Mouse (Mus musculus) G1E (cell line): ENCODE data around the gene Esyt2. TPM values are rescaled to one million over a fixed set of nuclear protein-coding genes. Genes with fewer than 3 reads are reported as not detected.
"Not testable (repeated sequence)": the region's sequence is repeated elsewhere in the genome, so short reads cannot be mapped to it uniquely, and the experiment has no call there.

Experiments used
- ATAC-seq: 2 replicates; pipeline ENCODE4 v1.8.0; 2016; ENCODE audit warnings: mild to moderate bottlenecking; ENCODE audit not compliant: insufficient number of reproducible peaks, poor library complexity, low FRiP score, severe bottlenecking; ENCODE audit errors: extremely low read depth
- DNase-seq: peaks from one replicate; pipeline ENCODE4 v3.0.0; 2012; ENCODE audit warnings: low spot score
- H3K27me3 ChIP-seq: 2 replicates; pipeline ENCODE4 v1.6.1; 2012; ENCODE audit warnings: mild to moderate bottlenecking, low read length, inconsistent platforms; ENCODE audit not compliant: insufficient read depth
- H3K36me3 ChIP-seq: replicated peaks from 2 replicates; pipeline ENCODE3; 2012; ENCODE audit warnings: mild to moderate bottlenecking, inconsistent platforms
- H3K4me1 ChIP-seq: 2 replicates; pipeline ENCODE4 v1.6.1; 2012; ENCODE audit warnings: low read depth, low read length, inconsistent platforms, mixed read lengths; ENCODE audit not compliant: insufficient read depth
- H3K4me3 ChIP-seq: 2 replicates; pipeline ENCODE4 v1.5.1; 2012; ENCODE audit warnings: low read depth, mild to moderate bottlenecking, inconsistent platforms, low read length, moderate library complexity, mixed read lengths
- H3K9me3 ChIP-seq: replicated peaks from 2 replicates; pipeline ENCODE4 v1.6.1; 2012; ENCODE audit warnings: inconsistent platforms
- CTCF ChIP-seq: IDR thresholded peaks from 2 replicates; pipeline ENCODE4 v1.5.1; 2012; ENCODE audit warnings: low read depth, low read length, inconsistent platforms, mixed read lengths
- GATA1 ChIP-seq: IDR thresholded peaks from 2 replicates; pipeline ENCODE4 v1.6.1; 2012; ENCODE audit warnings: borderline replicate concordance, low read length, inconsistent platforms, mixed read lengths
- GATA2 ChIP-seq: IDR thresholded peaks from 2 replicates; pipeline ENCODE4 v1.6.1; 2012; ENCODE audit warnings: low read depth, low read length, inconsistent platforms, borderline replicate concordance
- POLR2AphosphoS5 ChIP-seq: IDR thresholded peaks from 2 replicates; pipeline ENCODE4 v1.6.1; 2012; ENCODE audit warnings: low read depth, low read length, inconsistent platforms; ENCODE audit not compliant: insufficient replicate concordance
- TAL1 ChIP-seq: conservative IDR thresholded peaks from 2 replicates; pipeline ENCODE4 v1.6.1; 2012; ENCODE audit warnings: low read depth, low read length, inconsistent platforms, mixed read lengths
- polyA plus RNA-seq: library from polyadenylated mRNA; stranded (reverse); fragments of >175 nt; gene quantifications from 2 replicates; pipeline ENCODE4 v1.2.3, GENCODE M21; 2012
- total RNA-seq, 2 experiments: library from RNA; stranded (forward) in 1 of 2; stranded (reverse) in 1 of 2; fragments of 200-1000 nt in 1 of 2; fragments of >200 nt in 1 of 2; fragmentation: Nextera tagmentation in 1 of 2; gene quantifications; 2 replicates each; pipeline ENCODE4 v1.2.3; 2014 to 2017

The Esyt2 gene
- total and polyA plus RNA-seq, 3 experiments, result 23.4 to 147 (median 87.5) TPM

- H3K36me3 ChIP-seq, result no peaks in the 10 kb centered on the region
- no peak overlapping the region for H3K4me3 ChIP-seq
- TF ChIP-seq GATA2, result no peak
- TF ChIP-seq GATA1, result no peak
- no peaks in the 10 kb centered on the region for H3K27me3 ChIP-seq
- no peaks in the 10 kb centered on the region for H3K9me3 ChIP-seq
- peaks cover 30% of the 10 kb centered on the region for H3K4me1 ChIP-seq
- ATAC-seq, result no peak
- no peak for DNase-seq
Observed at GRCm38 (mm10) chr12:116264756-116265155, 16.2 kb upstream of the Esyt2 start.

- TF ChIP-seq GATA1 (no peak), GATA2 (no peak), CTCF (no peak), POLR2AphosphoS5 (no peak), TAL1 (no peak)
- Histone ChIP-seq H3K27me3 (no peaks in the 10 kb centered on the region), H3K9me3 (no peaks in the 10 kb centered on the region), H3K4me1 (peaks cover 33% of the 10 kb centered on the region), H3K36me3 (no peaks in the 10 kb centered on the region), H3K4me3 (no peak overlapping the region)
- DNase-seq, result no peak
- ATAC-seq, result no peak
Observed at GRCm38 (mm10) chr12:116265275-116265674, 15.7 kb upstream of the Esyt2 start.

- TF ChIP-seq GATA1 (no peak), POLR2AphosphoS5 (no peak), GATA2 (no peak), TAL1 (no peak), CTCF (no peak)
- Histone ChIP-seq H3K4me1 (peaks cover 21% of the 10 kb centered on the region), H3K27me3 (no peaks in the 10 kb centered on the region)
Observed at GRCm38 (mm10) chr12:116269450-116269849, 11.5 kb upstream of the Esyt2 start.

GRCm38 (mm10) chr12:116270538-116270937 lies 10.5 kb upstream of the Esyt2 start:
- ATAC-seq, result no peak
- no peak for DNase-seq
- Histone ChIP-seq H3K27me3 (no peaks in the 10 kb centered on the region), H3K36me3 (no peaks in the 10 kb centered on the region), H3K4me1 (peaks cover 15% of the 10 kb centered on the region), H3K4me3 (no peak overlapping the region), H3K9me3 (no peaks in the 10 kb centered on the region)
- TF ChIP-seq POLR2AphosphoS5, result no peak
- no peak for TF ChIP-seq TAL1
- no peak for TF ChIP-seq CTCF
- TF ChIP-seq GATA1, result no peak
- no peak for TF ChIP-seq GATA2

More at GRCm38 (mm10) chr12:116269450-116269849, 11.5 kb upstream of the Esyt2 start:
- Histone ChIP-seq H3K36me3 (no peaks in the 10 kb centered on the region), H3K4me3 (no peak overlapping the region), H3K9me3 (no peaks in the 10 kb centered on the region)
- DNase-seq (no peak), ATAC-seq (peak; percentile 85)

- H3K9me3 ChIP-seq, result no peaks in the 10 kb centered on the region
- ATAC-seq (no peak), DNase-seq (no peak)
- H3K27me3 ChIP-seq, result no peaks in the 10 kb centered on the region
- TF ChIP-seq POLR2AphosphoS5 (no peak), GATA2 (no peak), TAL1 (no peak), GATA1 (no peak), CTCF (no peak)
- peaks cover 15% of the 10 kb centered on the region for H3K4me1 ChIP-seq
- no peak overlapping the region for H3K4me3 ChIP-seq
- no peaks in the 10 kb centered on the region for H3K36me3 ChIP-seq
Observed at GRCm38 (mm10) chr12:116271071-116271470, 9.9 kb upstream of the Esyt2 start.

GRCm38 (mm10) chr12:116273733-116274132 lies 7.3 kb upstream of the Esyt2 start:
- Histone ChIP-seq H3K4me3 (no peak overlapping the region), H3K9me3 (no peaks in the 10 kb centered on the region), H3K36me3 (no peaks in the 10 kb centered on the region), H3K27me3 (no peaks in the 10 kb centered on the region), H3K4me1 (peaks cover 20% of the 10 kb centered on the region)
- TF ChIP-seq POLR2AphosphoS5, result no peak
- DNase-seq, result no peak
- no peak for ATAC-seq

GRCm38 (mm10) chr12:116275086-116275485 lies 5.9 kb upstream of the Esyt2 start, which contains the start of gene Gm11027:
TSS of gene Gm11027 (plus strand) at chr12:116275386.
- not testable (repeated sequence) for H3K9me3 ChIP-seq, H3K4me3 ChIP-seq, H3K36me3 ChIP-seq, DNase-seq, H3K27me3 ChIP-seq, ATAC-seq
- H3K4me1 ChIP-seq, result peaks cover 23% of the 10 kb centered on the region
